Mouse (Mus musculus): ENCODE results near the gene Plcb1.

The Plcb1 gene

DNA sequence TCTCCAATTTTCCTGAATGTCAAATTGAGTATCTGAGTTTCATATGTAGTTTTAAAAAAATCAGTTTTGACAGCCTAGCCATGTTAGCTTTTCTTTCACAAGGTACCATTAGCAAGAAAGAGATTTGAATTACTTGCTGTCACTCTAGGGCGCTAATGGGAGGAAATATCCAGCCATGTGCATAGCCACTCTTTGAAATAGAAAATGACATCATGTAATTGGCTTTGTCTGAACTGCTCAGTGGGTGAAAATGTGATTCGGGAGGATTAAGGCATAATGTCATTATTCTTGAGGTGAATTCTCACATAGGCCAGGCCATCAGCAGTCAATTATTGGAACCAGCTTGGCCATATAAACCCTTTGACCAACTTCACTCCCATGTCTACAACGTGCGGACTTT, 285.5 kb downstream of the Plcb1 start:
- in situ Hi-C loops (cut with MboI, MseI), result no loop called here

DNA sequence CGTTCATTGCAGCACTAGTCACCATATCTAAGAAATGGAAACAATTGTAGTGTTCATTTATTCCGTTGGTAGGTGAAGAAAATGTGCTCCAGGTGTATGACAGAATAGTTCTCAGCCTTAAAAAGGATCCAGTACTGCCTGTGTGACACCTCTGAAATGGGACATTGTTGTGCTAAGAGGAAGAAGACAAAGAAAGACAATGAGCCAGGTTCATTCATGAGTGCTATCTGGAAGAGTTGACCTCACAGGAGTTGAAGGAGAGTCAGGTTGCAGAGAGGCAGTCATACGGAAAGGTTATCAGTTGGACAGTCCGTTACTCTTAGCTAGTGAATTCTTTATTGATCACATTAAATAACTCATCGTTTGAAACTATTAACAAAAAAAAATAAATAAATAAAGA, 286.6 kb downstream of the Plcb1 start:
- in situ Hi-C loops (cut with MboI, MseI), result no loop called here

DNA sequence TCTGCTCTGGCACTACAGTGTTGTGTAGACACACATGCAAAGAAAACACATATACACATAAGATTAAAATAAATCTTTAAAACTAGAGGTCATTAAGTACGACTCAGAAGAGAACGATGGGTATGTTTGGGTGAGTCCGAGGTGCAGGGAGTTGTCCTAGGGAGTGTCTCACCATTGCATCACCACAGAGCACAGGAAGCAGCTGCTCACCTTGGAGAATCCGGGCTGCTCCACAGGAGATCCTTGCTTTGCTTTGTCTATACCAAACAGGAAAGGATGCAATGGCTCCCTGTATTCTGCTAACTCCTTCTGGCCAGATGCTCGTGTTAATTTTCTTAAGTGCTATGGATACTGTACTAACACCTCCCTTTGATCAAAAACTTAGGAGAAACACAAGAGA, 287.1 kb downstream of the Plcb1 start:
- in situ Hi-C loops (cut with MboI, MseI), result no loop called here

DNA sequence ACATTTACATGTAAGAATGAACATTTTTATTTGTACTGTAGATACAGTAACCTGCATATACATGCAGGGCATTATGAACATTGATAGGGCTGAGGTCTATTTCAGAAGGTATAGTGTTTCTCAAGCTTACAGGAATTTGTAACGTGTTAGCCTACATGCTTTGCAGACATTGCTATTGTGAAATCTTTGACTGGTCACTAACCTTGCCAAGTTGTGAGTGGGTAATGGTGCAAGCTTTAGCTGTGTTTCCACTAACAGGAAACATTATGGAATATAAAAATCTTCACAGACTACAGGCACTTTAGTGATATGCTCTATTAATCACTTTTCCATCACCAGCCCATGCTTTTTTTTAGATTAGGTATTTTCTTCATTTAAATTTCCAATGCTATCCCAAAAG, 289.5 kb downstream of the Plcb1 start:
- in situ Hi-C loops (cut with MboI, MseI), result no loop called here

DNA sequence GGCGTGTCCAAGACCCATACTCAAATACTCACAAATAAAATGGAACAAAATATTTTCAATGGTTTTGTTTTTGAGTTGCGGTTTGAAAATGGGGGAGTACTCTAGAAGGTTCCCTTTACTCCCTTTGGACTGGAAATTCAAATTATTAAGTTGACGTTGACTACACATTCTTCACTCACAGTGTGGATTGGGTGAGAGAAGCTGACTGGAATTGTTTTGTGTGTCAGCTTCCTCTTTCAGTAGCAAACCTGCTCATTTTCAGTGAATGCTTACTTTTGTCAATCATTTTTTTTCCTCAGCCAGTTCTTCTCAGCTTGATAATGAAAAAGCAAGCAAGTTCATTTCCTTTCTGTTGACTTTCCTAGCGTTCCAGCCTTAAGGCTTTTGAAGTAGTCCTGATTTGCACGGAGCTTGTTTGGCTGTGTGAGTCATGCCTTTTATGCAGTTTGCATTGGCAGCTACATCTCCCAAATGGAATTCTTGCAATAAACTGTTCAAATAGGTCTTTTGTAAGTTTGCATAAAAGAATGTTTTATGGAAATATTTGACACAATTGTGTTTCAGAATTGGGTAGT, 306.8 kb downstream of the Plcb1 start:
- in situ Hi-C loops (cut with MboI, MseI), result no loop called here

DNA sequence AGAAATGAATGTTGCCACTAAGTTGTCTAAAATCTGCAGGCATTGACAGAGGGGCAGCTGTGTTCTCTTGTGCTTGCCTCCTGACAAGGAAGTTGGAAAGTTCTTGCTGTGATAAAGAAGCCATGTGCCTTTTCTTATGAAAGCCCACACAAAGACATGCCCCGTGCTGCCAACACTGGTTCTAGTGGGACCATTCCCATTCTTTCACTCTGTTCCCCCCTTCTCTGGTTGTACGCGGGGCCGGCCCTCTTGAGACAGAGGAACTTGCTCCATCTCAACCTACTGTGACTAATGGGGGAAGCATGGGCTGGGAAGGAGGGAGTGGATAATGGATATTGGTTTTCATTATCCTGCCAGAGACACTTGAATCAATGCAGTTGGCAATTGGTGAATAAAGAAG, 315.4 kb downstream of the Plcb1 start:
- in situ Hi-C loops (cut with MboI, MseI), result no loop called here

DNA sequence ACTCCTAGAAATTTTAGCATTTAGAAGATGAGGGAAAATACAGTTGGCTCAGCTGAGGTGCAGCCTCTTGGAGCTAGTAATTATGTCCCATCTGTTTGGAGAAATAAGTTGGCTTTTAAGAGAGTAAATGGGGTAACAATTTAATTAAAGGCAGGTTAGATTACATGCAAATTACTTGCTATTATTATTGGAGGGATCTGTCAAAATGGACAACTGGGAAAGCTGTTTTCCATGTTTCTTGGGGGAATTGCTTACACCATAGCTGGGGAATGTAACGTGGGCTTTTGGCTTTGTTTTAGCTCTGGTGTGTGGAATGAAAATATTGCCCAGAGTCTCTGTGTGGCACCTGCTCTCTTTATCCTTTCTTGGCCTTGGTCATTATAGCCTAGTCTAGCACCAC, 316.1 kb downstream of the Plcb1 start:
- in situ Hi-C loops (cut with MboI, MseI), result no loop called here

DNA sequence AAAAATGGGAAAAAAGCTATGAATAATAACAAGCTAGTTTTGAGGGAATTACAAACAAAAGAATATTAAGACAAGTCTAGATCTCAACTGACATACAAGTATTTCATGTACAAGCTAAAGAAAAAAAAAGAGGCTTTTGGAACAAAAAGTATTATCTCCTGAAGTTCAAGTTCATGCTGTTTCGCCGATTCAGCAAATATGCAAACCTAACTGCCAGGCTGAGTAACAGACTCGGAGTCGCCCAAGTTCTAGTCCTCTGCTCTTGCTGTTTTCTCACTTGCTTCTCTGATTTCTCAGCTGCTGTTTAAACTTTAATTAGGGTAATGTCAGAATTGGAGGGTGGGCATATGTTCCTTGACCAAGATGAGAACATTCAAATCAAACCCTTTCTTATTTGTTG, 320.8 kb downstream of the Plcb1 start:
- in situ Hi-C loops (cut with MboI, MseI), result no loop called here

DNA sequence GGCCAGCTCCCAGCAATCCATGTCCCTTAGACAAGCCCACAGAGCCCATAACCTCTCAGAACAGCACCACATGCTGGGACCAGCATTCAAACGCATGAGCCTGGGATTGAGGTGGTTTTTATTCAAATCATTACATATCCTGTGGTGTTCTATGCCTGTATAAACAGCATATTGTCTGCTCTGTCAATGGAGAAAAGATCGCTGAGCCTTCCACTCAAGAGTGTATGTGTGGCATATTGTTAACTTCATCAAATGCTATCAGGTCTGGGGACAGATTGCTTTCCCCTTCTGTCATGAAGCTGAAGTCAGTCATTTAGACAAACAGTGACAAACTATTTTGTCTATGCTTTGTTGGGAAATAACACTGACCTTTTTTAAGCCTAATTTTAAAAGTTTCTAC, 322.7 kb downstream of the Plcb1 start:
- in situ Hi-C loops (cut with MboI, MseI), result no loop called here

DNA sequence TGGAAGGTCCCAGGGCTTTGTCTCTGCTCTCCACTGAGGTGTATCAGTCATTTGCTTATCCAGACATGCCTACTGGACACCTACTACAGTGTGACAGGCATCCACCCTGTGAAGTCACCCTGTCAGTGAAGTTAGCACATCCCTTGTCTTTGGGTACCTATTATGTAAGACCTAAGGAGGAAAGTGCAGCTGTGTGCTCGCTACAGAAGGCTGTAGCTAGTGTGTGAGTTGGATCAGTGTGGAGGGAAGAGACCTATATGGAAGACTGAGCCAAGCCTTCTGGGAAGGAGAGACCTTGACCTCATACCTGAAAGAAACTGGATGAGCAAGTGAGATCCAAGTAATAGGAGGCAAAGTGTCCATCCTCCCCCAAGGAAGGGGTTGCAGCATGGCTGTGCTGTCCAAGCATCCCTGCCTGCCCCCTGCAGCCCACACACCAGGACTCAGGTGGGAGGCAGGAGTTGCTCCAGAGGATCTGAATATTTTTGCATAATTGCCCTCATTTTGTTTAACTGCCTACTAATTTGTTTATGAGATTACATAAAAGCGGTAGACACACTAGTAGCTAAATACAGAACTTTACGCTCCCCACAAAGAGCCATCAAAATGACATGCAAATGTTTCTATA, 328.7 kb downstream of the Plcb1 start:
- in situ Hi-C loops (cut with MboI, MseI), result no loop called here

DNA sequence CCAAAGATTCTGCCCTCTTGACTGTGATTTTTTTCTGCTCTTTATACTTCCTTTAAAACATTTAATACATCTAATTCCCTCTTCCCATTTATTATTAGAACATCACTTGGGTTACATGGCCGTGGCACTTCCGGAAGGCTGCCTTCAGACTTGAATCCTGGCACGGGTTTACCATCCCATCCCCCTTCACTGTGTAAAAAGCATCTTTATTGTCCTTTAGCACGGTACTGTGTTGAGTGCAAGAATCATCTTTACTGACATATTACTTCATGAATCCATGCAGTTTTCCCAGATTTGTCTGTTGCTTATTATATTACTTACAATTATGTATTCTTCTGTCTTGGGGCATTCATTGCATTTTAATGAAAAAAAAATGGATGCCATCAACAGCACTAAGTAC, 337.2 kb downstream of the Plcb1 start:
- in situ Hi-C loops (cut with MboI, MseI), result no loop called here

DNA sequence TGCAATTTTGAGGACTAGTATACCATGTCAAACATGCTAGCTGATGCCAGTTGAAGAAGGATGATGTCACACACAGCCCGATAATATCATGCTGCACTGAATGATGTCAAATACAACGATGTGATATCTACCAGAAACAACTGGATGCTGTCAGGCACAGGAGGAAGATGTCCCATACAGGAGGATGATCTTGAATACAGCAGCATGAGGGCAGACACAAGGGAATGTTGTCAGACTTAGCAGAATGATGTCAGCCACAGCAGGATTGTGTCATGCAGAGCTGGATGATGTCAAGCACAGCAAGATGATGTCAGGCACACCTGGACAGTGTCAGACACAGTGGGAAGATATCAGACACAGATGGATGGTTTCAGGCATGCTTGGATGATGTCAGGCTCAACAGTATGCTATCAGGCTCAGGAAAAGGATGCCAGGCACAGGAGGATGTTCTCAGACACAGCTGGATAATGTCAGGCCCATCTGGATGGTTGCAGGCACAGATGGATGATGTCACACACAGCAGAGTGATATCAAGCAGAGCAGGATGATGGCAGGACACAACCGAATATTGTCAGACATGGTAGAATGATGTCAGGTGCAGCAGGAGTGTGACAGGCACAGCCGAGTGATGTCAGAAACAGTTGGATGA, 338.0 kb downstream of the Plcb1 start:
- in situ Hi-C loops (cut with MboI, MseI), result no loop called here

DNA sequence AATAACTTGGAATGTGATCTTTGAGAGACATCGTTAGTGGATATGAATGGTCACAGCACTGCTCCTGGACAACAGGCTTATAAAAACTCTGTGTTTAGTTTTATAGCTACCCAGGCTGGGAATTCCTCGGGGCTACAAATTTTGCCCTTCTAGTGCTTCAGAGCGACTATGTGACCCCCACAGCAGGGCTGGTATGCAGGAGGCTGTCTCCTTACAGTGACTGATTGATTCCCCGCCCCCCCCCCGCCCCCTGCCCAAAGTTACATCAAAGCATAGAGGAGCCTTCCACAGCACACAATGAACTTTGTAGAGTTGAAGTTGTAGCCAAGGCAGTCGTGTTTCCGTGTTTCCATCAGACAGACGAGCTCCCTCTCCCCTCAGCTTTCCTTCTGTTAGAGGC, 354.7 kb downstream of the Plcb1 start:
- in situ Hi-C loops (cut with MboI, MseI), result no loop called here

DNA sequence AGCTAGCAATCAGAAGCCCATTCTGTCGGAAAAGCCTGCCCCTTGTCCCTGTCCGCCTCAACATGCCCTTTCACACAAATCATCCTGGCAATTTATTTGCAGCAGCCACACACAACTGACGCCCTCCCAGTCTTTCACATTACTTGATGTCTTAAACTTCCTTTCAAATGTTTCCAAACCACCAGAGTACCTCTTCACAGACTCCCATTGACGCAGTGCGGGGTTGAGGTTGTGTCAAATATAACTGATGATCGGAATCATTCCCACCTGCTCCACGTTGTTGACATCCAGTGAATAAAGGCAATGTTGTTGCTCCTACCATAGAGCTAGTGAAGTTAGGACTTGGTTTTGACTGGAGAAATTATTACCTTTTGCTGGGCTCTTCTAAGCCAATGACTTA, 366.4 kb downstream of the Plcb1 start:
- in situ Hi-C loops (cut with MboI, MseI), result no loop called here

DNA sequence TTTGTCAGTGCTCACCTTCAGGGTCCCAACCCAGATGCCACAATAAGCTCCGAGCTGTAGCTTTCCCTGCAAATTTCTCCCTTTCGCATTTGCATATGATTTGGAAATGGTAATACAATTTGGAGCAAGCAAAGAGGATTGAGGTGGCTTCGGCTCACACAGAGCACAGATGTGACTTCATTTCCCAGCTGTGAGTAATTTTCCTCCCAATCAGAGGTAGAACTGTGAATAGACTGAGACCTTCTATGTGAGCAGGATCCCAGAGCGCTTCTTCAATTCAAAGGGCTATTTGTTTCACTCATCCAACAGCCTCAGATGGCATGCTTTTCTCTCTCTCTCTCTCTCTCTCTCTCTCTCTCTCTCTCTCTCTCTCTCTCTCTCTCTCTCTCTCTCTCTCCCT, 367.4 kb downstream of the Plcb1 start:
- in situ Hi-C loops (cut with MboI, MseI), result no loop called here

DNA sequence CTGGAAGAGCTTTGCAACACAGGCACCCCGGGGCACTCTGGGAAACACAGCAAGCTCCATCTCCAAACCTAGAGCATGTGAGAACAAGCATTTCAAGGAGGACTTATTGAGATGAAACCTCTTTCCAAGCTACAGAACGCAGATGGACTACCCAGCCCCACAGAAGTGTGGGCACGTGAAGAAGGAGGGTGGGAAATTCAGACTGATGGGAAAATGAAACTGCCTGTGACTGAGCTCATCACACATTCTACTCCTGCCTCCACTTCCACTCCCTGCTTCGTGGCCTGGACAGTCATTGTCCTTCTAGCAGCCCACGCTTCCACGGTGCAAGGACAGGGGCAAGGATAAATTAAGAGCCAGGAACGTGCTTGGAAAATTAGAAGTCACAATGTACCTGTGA, 370.2 kb downstream of the Plcb1 start:
- in situ Hi-C loops (cut with MboI, MseI), result no loop called here

DNA sequence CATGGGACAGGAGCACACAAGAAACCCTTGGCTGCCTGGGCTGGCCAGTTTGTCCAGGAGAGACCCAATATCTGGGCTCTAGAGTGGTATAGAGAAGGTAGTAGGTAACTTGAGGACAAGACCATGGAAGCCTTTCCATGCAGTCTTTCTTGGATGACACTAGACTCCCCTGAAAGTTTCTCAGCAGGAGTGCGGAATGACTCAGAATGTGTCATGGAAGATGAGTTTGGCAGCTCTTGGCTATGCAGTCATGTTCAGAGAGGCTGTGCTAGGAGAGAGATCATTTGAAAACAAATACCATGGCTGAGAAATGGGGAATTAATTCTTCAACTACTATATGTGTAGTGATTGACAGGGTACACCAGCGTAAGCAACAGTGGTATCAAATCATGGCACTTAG, 372.1 kb downstream of the Plcb1 start:
- in situ Hi-C loops (cut with MboI, MseI), result no loop called here

DNA sequence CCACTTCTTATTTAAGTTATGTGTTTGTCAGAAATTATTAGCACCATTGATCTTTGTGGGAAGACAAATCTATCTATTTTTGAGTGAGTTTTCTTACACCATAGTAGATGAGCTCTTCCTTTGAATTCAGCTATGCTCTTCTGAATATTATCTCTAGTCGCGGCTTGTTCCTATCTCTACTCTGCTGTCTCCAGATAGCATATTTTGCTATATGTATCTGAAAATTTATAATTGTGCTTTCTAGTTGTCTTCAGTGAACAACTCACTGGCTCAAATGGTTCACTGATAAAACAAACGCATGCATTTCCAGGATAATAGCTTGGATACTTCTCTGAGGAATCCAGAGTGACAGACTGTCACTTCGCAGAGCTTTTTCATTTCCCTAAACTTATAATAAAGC, 375.8 kb downstream of the Plcb1 start:
- in situ Hi-C loops (cut with MboI, MseI), result no loop called here

DNA sequence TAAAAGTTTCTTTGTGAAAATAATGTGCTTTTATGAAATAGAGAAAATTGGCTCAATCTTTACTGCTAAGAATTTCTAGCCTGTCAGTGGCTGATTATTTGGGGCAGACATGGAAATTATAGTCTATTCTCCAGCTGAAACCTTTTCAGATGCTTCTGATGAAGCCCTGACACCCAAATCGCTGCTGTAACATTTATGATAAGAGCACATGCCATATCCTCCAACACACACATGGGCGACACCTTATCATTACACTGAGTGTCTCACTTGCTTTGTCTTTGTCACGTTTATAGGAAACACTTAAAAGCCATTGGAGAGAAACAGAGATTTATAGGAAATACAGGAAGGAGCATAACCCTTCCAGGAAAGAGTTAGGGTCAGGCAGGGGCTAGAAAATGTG, 379.6 kb downstream of the Plcb1 start:
- in situ Hi-C loops (cut with MboI, MseI), result no loop called here

DNA sequence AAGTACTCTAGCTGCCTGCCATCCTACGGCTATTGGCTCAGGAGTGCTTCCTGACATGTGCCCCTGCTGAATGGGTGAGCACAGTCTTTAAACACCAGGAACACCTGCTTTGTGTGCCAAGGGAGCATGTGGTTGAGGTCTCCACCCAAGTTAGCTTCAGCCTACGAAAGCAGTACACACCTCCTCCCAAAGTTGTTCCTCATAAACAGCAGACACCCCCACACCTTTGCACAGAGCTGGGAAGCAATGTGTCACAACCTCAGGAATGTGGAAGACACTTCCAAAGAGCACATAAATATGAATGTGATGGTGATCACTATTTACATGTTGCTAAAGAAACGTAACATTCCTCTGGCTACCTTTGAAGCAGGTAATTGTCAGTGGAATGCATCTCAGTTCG, 389.7 kb downstream of the Plcb1 start:
- in situ Hi-C loops (cut with MboI, MseI), result no loop called here

DNA sequence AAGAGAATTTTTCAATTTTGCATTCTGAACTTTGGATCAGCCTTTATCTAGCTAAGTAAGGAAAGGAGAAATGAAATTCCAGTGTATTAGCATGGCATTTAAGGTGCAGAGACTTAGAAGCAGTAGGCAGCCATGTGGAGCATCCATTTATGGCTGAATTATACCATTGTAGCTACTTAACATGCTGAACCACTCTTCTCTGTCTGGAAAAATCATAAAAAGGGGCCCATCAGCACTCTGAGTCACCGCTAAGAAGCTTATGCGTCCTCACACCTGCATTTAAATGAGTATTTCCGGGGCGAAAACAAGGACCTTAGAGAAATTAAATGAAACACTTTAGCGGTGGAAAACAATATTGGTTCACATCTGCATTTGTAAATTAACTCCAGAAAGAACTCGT, 401.8 kb downstream of the Plcb1 start:
- in situ Hi-C loops (cut with MboI, MseI), result no loop called here

DNA sequence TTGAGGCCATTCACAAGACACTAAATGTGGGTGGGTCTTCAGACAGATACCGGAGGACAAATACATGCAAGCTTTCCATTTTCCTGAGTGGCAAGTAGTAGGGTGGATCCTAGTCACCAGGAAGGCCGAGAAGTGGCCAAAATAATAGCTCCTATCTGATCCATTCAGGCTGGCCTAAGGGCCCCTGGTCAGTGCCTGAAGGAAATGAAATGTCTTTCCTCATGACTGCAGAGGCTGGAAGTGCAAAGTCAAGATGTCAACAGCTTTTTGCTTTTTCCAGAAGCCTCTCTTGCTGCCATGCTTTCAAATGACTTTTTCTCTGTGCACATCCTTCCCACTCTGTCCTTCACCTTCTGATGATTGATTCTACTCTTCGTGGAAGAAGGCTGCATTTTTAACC, 415.0 kb downstream of the Plcb1 start:
- in situ Hi-C loops (cut with MboI, MseI), result no loop called here

DNA sequence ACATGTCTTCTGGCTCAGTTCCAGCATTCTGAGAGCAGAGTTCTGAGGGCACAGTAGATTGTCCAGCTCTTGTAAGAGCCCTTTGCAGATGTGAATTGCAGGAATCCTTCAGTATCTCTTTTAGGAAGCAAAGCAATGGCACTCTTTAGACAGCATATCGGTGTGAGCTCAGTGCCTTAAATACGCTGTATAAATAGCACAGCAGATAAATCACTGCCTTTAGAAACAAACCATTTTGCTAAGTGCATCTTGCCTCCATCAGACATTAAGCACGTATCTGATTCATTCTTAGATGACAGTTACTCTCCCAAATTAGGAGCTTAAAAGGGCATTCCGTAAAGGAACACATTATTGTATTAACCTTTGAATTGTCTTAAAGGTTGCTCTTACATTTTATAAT, 416.5 kb downstream of the Plcb1 start:
- in situ Hi-C loops (cut with MboI, MseI), result no loop called here

Measured in regulatory T cell (primary cell).